Mouse (Mus musculus) ZHBTc4 (cell line): ENCODE measurements around the gene Riok2.
A peak's percentile ranks its signal among the peaks of the same experiment; 100 is the strongest.
"Not testable (repeated sequence)": the region's sequence is repeated elsewhere in the genome, so short reads cannot be mapped to it uniquely, and the experiment has no call there.

ENCODE experiments used
- DNase-seq: peaks from one replicate; pipeline ENCODE4 v3.0.0-alpha.2; 2011; ENCODE audit warnings: low read depth, low spot score

Gene Riok2

DNA sequence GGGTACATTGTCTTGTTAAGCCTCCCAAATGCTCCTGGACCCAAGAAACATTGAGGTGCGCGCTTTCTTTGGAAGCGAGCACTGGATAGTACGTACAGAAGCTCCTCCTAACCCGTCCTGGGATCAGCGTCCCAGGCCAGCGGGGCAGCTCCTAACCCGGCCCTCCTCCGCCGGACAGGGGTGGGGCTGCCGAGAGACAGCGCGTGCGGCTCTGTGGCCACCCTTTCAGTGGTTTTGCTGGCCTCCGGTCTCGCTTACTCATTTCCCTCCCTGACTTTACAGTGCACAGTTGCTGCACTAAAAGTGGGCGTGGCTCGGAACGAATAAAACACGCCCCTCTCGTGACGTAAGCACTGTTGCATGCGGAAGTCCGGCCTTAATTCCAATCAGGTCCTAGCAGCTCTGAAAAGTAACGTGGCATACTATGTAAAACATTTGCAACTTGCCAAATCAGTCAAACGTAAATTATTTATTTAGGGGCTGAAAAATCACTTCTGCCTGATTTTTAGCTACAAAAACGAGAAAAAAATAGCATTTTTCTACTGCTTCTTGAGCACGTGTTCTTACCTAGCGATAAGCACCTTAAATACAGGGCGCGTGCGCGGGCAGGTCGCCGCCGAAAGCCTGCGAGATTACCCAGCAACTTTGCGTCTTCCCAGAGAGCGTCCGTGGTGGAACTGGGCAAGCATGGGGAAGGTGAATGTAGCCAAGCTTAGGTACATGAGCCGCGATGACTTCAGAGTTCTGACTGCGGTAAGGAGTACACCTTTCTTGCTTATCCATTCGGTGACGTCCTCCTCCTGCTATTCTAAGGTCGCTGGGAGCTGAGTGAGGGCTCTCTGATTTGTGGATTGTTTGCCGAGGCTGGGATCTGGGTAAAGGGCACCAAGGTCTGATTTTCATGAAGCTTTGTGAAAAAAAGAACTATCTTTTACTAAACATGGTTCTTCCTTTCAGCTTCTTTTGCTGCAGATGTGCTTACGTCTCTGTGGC lies at the start of gene Riok2:
Gene Riok2 (plus strand): TSS at position 392 of the 993 bp plus-strand sequence.
- DNase-seq = peak; percentile 98

DNA sequence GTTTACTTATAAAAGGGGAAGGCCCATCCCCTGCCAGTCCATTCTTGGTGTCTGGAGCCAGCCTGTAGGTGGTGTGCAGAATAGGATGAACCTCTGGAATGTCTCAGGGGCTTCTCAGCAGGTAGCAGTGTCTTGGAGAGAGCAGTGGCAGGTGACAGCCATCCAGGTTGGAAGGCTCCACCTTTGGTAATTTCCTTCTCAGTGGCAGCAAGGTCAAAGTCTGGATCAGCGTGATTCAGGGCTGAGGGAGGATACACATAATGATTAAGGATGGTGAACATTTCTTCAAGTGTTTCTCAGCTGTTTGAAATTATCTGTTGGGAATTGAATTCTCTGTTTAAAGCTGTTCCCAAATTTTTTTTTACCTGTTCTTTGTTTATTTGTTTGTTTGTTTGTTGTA lies 48.1 kb upstream of the Riok2 start:
- peak; percentile 11 for DNase-seq

DNA sequence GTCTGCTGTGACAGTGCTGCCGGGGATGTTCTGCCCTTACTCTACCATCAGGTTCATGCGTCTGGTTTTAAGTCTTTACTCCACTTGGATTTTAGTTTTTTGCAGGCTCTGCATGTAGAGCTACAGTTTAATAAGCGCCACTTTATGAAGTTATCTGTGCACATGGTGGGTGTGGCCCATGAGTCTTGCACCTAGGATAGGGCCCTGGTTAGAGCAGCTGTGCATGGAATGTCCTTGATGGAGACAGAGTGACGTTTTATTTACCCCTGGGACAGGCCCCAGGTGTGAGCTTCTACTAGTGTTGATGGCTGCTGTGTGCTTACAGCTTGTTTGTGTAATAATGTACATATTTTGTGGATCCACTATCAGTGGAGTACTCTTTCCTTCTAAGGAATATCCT lies 47.5 kb upstream of the Riok2 start:
- no peak for DNase-seq

DNA sequence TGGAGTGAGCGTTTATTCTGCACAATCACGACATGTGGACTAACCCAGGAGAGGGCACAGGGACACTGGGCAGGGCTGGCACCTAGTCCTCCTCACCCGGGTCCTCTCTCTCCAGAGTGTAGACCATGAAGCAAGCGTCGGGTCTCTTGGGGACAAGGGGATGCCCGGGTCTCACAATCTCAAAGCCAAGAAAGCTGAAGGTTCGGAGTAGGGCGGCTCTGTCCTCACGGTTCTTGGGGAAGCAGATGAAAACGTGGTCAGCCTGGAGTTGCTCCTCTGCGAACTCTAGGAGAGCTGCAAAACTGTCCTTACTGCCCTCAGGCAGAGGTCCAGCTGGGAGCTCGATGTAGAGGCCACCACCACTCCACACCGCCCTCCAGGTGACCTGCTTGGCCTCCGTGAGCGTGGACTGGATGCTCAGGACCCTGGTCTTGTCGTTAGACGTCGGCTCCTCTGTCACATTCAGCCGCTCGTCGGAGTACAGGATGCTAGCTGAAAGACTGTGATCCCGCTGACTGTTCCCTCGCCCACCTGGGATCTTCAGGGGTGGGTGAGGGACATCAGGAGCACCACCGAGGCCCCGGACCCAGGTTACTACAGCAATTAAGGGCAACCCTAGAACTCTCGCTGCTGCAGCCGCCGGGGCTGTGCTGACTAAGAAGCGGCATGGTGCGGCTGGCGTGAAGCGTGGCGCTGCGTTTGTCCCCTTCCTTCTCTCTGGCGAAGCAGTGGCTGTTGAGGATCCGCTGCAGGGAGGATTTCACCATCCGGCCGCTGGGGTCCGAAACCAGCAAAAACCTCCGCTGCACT lies 28.5 kb upstream of the Riok2 start:
- DNase-seq = peak; percentile 18

DNA sequence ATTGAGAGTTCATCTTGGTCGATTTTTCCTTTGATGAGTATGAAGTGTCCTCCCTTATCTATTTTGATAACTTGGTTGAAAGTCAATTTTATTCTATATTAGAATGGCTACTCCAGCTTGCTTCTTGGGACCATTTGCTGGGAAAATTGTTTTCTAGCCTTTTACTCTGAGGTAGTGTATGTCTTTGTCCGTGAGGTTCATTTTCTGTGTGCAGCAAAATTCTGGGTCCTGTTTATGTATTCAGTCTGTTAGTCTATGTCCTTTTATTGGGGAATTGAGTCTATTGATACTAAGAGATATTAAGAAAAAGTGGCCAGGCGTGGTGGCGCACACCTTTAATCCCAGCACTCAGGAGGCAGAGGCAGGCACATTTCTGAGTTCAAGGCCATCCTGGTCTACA lies 27.8 kb upstream of the Riok2 start:
- DNase-seq = not testable (repeated sequence)

DNA sequence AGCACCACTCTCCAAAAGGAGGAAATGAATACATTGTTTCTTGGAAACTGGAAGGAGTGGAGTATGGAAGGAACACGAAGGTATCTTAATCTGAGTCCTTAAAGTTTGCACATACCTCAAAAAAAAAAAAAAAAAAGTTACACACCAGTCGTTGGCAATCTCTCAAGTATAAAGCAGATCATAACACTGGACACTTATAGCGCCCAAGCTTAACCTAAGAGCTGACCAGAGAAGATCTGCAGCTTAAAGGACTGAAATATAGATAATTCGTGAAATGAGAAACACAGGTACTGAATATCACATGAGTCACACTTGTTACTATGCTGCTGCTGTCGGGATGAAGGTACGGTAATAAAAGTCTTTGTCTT lies 575 bp upstream of the Riok2 start:
- DNase-seq = no peak

DNA sequence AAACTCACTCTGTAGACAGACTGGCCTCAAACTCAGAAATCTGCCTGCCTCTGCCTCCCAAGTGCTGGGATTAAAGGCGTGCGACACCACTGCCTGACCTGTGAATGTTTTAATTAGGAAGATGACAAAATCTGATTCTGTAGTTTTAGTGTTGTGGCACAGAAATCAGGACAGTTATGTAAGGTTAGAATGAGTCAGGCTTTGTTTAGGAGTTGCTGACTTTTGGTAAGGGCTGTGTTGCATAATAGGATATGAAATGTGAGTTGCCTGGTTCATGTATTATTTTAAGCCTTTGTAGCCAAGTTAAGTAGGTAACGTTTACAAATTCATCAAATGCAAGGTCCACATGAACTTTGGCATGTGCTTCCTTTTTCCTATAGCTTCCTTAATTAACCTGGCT lies 1.5 kb downstream of the Riok2 start:
- no peak for DNase-seq

DNA sequence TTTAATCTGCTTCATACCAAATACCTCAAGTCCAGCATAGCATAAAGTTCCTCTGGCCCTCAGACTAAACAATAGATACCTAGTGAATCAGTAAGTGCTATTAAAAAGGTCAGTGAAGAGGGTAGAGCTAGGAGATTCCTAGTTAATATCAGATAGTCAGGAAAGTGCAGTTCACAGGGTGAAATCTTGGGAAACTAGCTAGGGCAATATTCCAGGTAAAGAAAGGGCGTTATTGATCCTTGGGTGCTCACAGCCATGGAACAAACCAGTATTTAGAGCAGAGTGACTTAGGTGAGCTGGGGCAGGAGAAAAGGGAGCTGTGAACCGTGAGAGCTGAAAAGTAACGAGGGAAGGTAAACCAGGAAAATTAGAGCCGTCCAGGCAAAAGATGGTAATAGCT lies 9.6 kb downstream of the Riok2 start:
- no peak for DNase-seq

DNA sequence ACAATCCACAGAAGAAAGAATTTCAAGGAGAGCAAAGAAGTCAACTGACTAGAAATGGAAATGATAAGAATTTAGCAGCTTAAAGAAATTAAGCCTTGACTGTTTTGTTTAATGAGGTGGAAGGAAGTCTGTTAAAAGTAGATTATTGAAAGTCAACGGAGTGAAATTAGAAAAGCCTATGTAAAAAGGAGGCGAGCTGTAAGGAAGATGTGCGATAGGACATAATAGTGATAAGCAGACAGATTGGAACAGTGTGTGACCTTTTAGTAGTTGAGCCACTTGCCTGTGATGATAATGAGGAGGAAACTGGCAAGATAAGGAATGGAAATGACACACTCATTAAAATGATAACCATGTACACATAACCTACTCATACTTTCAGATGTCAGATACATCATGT lies 10.4 kb downstream of the Riok2 start:
- no peak for DNase-seq

DNA sequence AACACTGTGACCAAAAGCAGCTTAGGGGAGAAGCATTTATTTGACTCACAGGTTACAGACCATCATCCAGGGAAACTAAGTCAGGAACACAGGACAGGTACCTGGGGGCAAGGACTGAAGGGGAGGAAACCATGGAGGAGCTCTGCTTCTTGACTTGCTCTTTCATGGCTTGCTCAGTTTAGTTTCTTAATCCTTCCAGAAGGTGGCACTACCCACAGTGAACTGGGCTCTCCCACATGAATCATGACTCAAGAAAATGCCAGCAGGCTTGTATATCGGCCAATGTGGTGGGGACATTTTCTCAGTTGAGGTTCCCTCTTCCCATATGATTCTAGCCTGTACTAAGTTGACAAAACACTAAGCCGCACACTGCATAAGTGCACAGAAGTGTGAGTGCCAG lies 12.0 kb downstream of the Riok2 start:
- peak; percentile 68 for DNase-seq

DNA sequence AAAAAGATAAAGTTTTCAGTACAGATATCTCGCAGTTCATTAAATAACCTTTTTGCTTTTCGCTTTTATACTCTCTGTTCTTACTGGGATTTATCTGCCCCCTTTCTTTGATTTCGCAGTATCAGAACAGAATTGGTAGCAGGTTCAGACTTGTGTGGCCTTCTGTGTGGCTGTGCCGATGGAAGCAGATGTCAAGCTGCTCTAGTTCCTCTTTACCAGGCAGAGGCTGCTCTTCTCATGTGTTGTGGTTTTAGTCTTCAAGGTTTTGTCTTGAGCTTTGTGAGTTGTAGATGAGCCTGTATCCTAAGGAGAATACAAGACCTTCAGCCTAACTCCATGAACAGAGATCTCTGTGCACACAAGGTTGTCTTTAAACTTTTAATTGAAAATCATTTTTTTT lies 17.7 kb downstream of the Riok2 start:
- DNase-seq = no peak

DNA sequence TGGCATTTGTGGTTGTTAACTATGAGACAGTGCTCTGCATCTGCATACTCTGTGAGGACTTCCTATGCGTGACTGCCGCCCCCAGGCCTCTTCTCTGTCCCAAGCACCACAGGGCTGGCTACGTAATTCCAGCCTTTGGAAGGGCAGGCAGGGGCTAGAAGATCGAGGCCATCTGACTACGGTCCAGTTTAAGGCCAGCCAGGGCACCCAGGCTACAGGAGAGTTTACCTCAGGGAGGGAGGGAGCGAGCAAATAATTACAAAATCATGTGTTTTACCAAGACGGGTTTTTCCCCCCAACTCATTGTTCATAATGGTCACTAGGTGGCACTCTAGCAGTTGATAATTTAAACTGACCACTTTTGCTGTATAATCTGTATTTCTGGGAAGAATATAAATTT lies 18.8 kb downstream of the Riok2 start:
- DNase-seq = peak; percentile 29

DNA sequence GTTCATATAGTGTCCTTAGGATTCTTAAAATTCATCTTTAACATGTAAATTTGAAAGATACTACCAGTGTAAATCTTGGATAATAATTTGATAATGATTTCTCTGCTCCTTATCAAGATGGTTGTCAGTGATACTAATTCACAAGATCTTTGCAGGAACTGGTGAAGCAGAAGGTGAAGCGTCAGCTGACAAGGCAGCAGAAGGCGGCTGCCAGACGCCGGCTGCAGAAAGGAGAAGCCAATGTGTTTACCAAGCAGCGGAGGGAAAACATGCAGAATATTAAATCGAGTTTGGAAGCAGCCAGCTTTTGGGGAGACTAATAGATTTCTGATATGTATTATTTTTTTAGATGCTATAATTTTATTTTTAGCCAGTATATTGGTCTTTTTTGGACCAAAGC lies 19.2 kb downstream of the Riok2 start:
- no peak for DNase-seq

DNA sequence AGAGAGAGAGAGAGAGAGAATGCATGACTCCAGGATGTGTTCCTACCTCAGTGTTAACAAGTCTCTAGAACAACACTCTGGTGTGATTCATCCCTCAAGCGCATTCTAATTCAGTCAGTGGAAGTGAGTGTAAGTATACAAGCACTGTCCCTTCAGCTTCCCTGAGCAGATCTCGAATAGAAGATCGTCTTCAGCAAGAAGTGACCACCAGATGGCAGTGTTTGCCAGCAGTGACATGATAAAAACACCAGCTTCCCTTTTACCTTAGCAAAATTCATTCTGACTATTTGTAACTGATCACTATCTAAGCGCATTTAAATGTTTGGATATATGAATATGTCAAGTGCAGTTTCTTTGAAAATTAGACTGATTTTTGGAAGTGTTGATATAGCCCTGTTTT lies 20.2 kb downstream of the Riok2 start:
- peak; percentile 88 for DNase-seq

DNA sequence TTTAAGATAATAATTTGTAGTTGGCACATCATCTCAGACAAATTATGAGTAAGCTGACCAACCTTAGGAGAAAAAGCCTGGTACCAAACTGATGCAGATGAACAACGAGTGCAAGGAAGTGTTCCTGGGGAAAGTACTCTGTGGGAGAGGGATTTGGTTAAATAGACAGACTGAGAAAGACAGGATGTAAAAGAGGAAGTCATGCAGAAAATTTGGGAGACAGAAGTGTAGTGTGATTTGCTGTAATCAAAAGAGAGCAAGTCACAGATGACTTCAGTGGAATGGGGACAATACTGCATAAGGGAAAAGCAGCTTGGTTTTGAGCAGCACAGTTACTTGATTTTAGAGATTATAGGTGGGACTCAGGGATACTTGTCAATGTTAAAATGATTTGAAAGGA lies 22.8 kb downstream of the Riok2 start:
- no peak for DNase-seq

DNA sequence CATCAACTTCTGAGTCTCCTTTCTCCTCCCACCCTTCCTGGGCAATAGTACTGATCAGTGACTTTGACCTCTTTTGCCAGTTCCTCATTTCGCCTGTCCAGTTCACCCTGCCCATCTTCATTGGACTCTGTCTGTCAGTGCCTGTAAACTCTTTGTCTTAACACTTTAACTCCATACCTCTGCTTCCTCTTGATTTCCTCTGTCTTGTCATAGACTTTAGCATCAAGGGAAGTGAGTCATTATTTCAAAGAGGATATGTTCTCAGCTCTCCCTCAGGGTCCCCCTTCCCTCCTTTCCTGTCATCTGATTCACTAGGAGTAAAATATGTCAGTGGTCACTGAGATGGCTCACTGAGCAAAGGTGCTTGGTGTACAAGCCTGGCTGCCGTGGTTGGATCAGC lies 24.6 kb downstream of the Riok2 start:
- DNase-seq = no peak

DNA sequence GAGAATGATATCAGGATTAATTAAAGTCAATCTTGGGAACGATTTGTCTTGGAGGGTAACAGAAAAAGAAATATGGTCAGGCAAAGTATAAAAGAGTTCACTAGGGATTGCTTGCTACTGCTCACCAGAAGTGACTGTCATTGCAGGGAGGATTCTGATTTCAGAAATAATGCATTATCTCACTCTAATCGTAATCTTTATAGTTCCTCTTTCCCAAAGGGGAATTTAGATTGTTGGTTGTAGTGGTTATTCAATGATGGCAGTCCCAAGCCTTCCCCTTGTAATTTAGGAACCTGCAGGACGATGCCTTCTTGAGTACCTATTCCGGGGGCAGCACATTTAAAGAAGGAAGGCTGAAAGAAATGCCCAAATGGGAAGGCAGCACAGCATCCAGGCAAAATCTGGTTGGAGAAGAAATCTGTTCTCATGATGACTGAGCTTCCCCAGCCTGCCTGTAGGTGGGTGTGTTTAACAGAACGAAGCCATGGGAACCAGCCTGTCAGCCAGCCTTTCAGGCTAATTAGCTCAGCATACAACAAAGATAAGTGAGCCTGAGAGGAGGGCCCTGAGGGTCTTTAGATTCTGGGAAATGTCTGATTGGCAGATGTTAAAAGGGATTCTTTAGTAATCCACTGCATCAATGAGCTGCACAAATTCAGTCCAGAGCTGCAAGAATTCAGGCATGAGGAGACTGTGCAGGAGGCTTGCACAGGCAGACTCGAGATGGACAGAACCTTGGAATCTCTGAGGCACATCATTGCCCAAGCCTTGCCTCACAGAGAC lies 28.3 kb downstream of the Riok2 start, which contains the start of gene Lix1:
Gene Lix1 (plus strand): TSS at position 451 of the 783 bp plus-strand sequence.
- DNase-seq = peak; percentile 80

DNA sequence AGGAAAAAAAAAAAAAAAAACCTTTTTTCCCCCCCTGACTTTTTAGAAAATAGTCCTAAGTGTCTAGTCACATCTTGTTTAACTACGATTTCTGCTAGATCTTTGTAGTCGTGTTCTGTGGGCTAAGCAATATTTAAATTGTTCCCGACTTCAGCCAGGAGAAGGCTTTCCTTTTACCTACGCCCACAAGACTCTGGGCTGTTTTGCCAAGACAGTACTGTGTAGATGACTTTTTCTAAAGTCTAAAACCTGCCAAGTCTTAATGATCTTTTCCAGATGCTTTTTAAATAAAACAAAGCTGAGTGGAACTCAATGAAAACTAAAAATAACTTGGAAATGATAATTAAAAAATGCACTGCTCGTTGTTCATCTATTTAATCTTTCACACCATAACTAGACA lies 28.9 kb downstream of the Riok2 start:
- no peak for DNase-seq

DNA sequence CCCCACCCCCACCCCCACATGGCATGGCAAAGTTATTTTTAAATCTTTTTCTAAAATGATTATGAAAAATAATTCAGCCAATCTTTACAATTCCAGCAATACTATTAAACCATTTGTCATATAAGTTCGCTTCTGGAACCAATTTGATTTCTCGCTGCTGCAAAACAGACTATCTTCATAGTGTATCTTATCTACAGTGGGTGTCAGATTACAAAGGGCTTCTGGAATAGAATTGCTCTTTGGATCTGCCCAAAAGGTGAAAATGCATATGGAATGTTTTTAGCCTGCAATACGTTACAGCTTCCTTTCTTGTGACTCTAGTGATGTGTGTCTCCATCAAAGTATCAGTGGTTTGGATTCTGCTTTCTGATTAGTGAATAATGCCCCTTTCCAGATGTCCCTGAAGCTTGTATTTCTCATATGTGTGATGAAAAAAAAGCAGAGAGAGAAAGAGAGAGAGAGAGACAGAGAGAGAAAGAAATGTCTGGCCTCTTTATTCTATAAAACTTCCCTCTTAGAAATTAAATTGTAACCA lies 29.5 kb downstream of the Riok2 start:
- no peak for DNase-seq

DNA sequence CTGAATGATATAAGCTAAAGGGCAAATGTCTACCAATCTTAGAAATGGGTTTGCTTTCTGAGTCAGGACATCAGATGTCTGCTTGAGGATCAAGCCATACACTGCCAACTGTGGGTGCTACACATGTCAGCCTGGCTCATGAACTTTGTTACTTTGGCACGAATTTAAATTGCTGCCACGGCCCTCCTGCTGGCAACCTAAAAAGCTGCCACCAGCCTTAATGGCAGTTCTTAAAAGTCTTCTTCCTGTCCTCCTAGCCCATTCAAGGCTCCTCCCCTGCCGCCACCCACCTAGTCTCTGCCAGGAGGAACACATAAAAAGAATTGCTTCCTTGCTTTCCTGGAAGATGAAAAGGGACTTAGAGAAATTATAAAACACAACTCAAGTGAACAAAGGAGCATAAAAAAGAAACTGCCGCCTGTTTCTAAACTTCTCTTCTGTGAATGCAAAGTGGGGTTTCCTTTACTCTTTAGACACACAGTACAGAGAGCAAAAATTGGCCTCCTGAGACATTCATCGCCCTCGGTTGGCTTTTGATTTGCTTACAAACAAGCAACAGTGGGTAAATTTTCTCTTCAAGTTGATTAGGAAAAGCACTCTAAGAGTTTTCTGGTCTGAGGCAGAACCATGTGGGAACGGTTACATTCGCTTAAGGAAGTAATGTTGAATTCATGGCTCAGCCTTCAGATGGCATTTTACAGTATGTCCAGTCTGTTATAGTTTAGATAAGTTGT lies 30.9 kb downstream of the Riok2 start:
- DNase-seq = peak; percentile 32

DNA sequence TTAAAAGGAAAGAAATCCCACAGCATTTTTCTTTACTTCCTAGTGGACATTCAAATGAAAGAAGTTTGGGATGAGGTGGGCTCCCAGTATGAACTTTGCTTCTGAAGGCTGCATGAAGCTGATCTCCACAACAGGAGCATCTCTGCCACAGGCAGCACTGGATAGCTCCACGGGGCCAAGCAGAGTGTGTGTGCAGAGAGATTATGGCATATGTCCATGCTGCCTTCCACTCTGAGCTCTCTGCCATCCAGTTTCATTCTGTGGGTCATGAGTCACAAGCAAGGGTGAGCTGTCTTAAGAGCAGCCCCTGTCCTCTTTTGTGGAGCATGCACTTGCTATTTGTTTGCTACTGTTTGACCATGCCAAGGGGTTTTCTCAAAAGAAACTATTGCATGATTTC lies 31.5 kb downstream of the Riok2 start:
- DNase-seq = no peak
